Mouse (Mus musculus) intestine, postnatal 0 days (tissue): ENCODE measurements around the gene Ap5b1. TPM values are rescaled to one million over a fixed set of nuclear protein-coding genes. Genes with fewer than 3 reads are reported as not detected.

Experiments
- ATAC-seq: fragments of 200-750 bp; cut with Nextera tagmentation; 2 replicates; pipeline ENCODE4 v1.8.0; 2017; ENCODE audit warnings: mild to moderate bottlenecking, moderate TSS enrichment, moderate library complexity
- H3K27ac ChIP-seq: fragments of 300-500 bp; sonication (generic); 2 replicates; pipeline ENCODE4 v1.5.1; 2014; ENCODE audit warnings: mild to moderate bottlenecking, low read depth, low read length, moderate library complexity
- H3K27me3 ChIP-seq: fragments of 300-500 bp; sonication (generic); replicated peaks from 2 replicates; pipeline ENCODE4 v1.6.1; 2014; ENCODE audit warnings: low read length, mixed read lengths; ENCODE audit not compliant: control insufficient read depth, insufficient read depth
- H3K36me3 ChIP-seq: fragments of 300-500 bp; sonication (generic); 2 replicates; pipeline ENCODE4 v1.6.1; 2014; ENCODE audit warnings: mild to moderate bottlenecking, moderate library complexity; ENCODE audit not compliant: control insufficient read depth, insufficient read depth
- H3K4me1 ChIP-seq: fragments of 300-500 bp; sonication (generic); replicated peaks from 2 replicates; pipeline ENCODE4 v1.6.1; 2014; ENCODE audit warnings: antibody characterized with exemption, low read length, mixed read lengths; ENCODE audit not compliant: control insufficient read depth, insufficient read depth
- H3K4me2 ChIP-seq: fragments of 300-500 bp; sonication (generic); replicated peaks from 2 replicates; pipeline ENCODE4 v1.6.1; 2014; ENCODE audit warnings: low read depth, mild to moderate bottlenecking, moderate library complexity
- H3K4me3 ChIP-seq: fragments of 300-500 bp; sonication (generic); 2 replicates; pipeline ENCODE4 v1.5.1; 2014; ENCODE audit warnings: low read depth, low read length
- H3K9ac ChIP-seq: fragments of 300-500 bp; sonication (generic); 2 replicates; pipeline ENCODE4 v1.6.1; 2014; ENCODE audit warnings: mild to moderate bottlenecking, low read depth, low read length
- H3K9me3 ChIP-seq: fragments of 300-500 bp; sonication (generic); 2 replicates; pipeline ENCODE4 v1.6.1; 2016; ENCODE audit warnings: mixed run types; ENCODE audit not compliant: control insufficient read depth
- CTCF ChIP-seq: sonication (generic); IDR thresholded peaks from 2 replicates; pipeline ENCODE4 v1.5.1; 2016; ENCODE audit warnings: low read depth, mild to moderate bottlenecking, control low read depth, antibody characterized with exemption, moderate library complexity
- WGBS: fragments of 180-500 bp; shearing (Covaris S2); extraction: QIAGEN DNeasy Blood & Tissue Kit; methylation state at CpG from one replicate; pipeline ENCODE4 v1.1.7; 2014; 5-methylcytosine and 5-hydroxymethylcytosine counted together
- polyA plus RNA-seq: library from polyadenylated mRNA; unstranded; fragments of >200 nt; fragmentation: Nextera tagmentation; extraction: Ambion mirVana; gene quantifications from 2 replicates; pipeline ENCODE4 v1.2.1, GENCODE M21; 2015

Gene Ap5b1
- polyA plus RNA-seq, 1 experiment from 2014 or later, result 13.0 TPM

DNA sequence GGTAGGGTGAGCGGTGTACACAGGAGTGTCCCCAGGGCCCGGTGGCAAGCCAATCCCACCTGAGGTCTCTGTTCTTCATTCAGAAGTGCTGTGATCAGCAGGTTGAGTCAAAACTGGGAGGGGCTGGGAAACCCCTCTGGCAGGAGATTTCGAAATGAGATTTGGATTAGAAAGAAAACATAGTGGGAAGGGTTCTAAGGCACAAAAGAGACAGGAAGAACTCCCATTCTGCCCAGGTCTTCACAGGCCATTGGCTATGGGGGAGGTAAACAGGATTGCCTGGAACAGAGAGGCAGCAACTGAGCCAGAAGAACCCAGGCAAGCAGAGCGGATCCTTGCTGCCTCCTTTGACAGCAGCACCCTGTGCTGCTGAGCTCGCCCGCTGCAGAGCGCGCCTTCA is 29.0 kb upstream of the Ap5b1 start:
- H3K4me1 ChIP-seq, result no peaks in the 10 kb centered on the region
- no peak for ATAC-seq
- 79% methylated on average over 8 of the region's 8 CpGs for WGBS
- no peak overlapping the region for H3K9ac ChIP-seq
- H3K4me3 ChIP-seq, result no peak overlapping the region
- no peaks in the 10 kb centered on the region for H3K27me3 ChIP-seq
- H3K9me3 ChIP-seq, result no peaks in the 10 kb centered on the region
- H3K4me2 ChIP-seq, result no peak overlapping the region
- no peak overlapping the region for H3K27ac ChIP-seq
- no peaks in the 10 kb centered on the region; the same call in 1 of the 2 replicates for H3K36me3 ChIP-seq
- no peak for TF ChIP-seq CTCF

DNA sequence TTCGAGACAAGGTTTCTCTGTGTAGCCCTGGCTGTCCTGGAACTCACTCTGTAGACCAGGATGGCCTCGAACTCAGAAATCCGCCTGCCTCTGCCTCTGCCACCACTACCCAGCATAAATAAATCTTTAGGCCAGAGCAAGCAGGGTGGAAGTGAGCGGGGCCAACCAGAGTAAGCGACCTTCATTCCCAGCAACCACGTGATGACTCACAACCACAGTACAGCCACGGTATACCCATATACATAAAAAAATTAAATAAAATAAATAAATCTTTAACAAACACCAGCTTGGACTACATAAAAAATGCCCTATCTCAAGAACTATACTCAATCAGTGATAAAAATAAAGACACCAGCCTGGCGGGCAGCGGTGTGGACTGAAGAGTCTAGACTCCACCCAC is 24.5 kb upstream of the Ap5b1 start:
- no peak overlapping the region for H3K9ac ChIP-seq
- no peak for ATAC-seq
- H3K9me3 ChIP-seq, result no peaks in the 10 kb centered on the region
- no peaks in the 10 kb centered on the region for H3K4me1 ChIP-seq
- TF ChIP-seq CTCF, result no peak
- WGBS, result 79% methylated on average over 9 of the region's 9 CpGs
- H3K4me3 ChIP-seq, result no peak overlapping the region
- no peaks in the 10 kb centered on the region for H3K36me3 ChIP-seq
- no peaks in the 10 kb centered on the region for H3K27me3 ChIP-seq
- H3K4me2 ChIP-seq, result no peak overlapping the region
- H3K27ac ChIP-seq, result no peak overlapping the region

DNA sequence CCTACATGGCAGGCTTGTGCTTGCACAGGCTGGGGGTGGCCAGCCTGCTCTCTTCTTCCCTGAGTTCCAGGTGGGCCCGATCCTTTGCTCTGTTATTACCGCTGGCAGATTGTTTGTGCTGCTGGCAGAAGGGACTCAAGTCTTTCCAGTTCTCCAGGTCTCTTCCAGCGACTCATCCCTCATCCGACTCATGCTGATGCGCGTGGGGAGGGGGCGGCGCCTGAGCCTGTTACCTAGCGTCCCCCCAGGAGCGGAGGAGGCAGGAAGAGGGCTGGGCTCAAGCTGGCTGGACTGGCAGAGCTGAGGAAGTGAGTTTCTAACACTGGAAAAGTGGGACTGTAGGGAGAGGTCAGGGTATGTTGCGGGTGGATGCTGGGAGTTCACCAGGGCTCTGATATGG is 23.8 kb upstream of the Ap5b1 start:
- no peaks in the 10 kb centered on the region for H3K4me1 ChIP-seq
- no peak overlapping the region for H3K27ac ChIP-seq
- no peak overlapping the region for H3K4me3 ChIP-seq
- WGBS, result 50% methylated on average over 11 of the region's 11 CpGs
- ATAC-seq, result no peak
- H3K27me3 ChIP-seq, result no peaks in the 10 kb centered on the region
- H3K9me3 ChIP-seq, result no peaks in the 10 kb centered on the region
- H3K9ac ChIP-seq, result no peak overlapping the region
- no peak overlapping the region for H3K4me2 ChIP-seq
- H3K36me3 ChIP-seq, result no peaks in the 10 kb centered on the region
- no peak for TF ChIP-seq CTCF

DNA sequence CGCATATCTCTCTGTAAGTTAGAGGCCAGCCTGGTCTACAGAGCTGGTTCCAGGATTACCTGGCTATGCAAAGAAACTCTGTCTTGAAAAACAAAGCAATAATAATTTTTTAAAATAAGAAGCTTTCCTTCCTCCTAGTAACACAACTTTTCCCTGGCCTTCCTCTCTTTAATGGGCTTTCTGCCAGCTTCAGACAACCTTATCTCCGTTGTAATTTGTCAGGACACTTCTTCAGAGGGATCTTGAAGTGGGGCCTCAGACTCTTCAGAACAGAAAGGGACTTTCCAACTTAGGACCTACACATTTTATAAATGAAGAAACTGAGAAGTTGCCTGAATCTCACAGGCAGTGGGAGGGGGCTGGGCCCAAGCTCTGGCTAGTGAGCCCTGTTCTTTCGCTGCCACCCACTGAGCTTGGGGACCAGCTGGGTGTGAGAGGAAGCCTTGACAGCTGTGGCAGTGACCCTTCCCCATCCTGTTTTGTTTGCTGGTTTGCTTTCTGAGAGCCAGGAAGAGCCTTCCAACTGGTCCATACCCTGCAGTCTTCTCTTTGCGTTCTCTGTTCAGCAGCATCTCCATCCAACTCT is 20.3 kb upstream of the Ap5b1 start:
- 61% methylated on average over 4 of the region's 4 CpGs for WGBS
- no peak for TF ChIP-seq CTCF
- H3K9me3 ChIP-seq, result no peaks in the 10 kb centered on the region
- no peak overlapping the region for H3K9ac ChIP-seq
- no peaks in the 10 kb centered on the region for H3K27me3 ChIP-seq
- H3K36me3 ChIP-seq, result peaks cover 19% of the 10 kb centered on the region
- ATAC-seq, result no peak
- H3K4me2 ChIP-seq, result no peak overlapping the region
- no peaks in the 10 kb centered on the region for H3K4me1 ChIP-seq
- H3K27ac ChIP-seq, result no peak overlapping the region
- H3K4me3 ChIP-seq, result no peak overlapping the region

DNA sequence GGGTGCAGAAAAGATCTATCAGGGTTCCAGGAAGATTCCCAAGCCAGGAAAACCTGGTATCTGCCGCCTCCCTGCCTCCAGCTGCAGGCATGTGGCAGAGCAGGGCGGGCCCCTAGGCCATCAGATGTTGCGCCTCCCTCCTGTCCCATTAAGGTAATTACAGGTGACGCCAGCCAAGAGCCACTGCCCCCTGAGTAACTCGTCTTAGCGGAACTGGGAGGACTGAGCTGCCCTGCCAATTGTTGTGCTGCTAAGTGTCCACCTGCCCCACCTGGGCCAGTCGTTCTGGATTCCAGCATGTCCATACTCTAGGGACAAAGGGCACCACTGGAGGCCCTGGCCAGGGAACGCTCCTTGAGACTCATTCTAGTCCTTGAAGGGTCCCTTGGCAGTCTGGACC is 14.0 kb upstream of the Ap5b1 start:
- Histone ChIP-seq H3K4me2 (peak overlapping the region; percentile 52), H3K4me3 (no peak overlapping the region), H3K9ac (peak overlapping the region; percentile 26; the same call in 1 of the 2 replicates), H3K27me3 (0 out of 2 replicates have a peak, but pooled peaks cover 4% of the 10 kb centered on the region), H3K27ac (peak overlapping the region; percentile 91), H3K9me3 (no peaks in the 10 kb centered on the region), H3K4me1 (peaks cover 4% of the 10 kb centered on the region; the same call in 1 of the 2 replicates), H3K36me3 (peaks cover 19% of the 10 kb centered on the region)
- ATAC-seq, result peak; percentile 87
- TF ChIP-seq CTCF, result peak; percentile 52
- 36% methylated on average over 8 of the region's 8 CpGs for WGBS

DNA sequence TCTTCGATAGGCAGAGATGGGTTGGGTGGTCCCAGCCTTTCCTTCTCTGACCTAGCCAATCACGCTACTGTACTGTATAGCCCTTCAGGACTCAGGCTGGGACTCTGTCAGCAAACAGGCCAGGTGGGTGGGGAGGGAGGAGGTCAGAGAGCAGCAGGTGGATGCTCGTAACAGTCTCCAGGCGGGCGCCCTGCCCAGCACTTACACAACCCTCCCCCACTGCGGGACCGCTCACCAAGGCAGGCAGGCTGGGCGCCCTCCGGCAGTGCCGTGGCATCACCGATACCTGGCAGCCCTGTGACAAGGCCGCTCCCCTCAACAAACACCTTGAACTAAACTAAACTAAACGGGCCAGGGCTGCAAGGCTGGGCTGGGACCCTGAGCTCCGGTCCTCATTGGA is 13.6 kb upstream of the Ap5b1 start:
- no peak for TF ChIP-seq CTCF
- Histone ChIP-seq H3K4me1 (peaks cover 4% of the 10 kb centered on the region; the same call in 1 of the 2 replicates), H3K4me2 (peak overlapping the region; percentile 52), H3K27ac (peak overlapping the region; percentile 91), H3K27me3 (peaks cover 8% of the 10 kb centered on the region; the same call in 1 of the 2 replicates), H3K4me3 (no peak overlapping the region), H3K36me3 (peaks cover 19% of the 10 kb centered on the region), H3K9me3 (no peaks in the 10 kb centered on the region), H3K9ac (peak overlapping the region; percentile 26; the same call in 1 of the 2 replicates)
- WGBS, result 42% methylated on average over 14 of the region's 14 CpGs
- ATAC-seq, result peak; percentile 85
